Mouse (Mus musculus): ENCODE measurements around the gene Hnrnpm. TPM values are rescaled to one million over a fixed set of nuclear protein-coding genes. Genes with fewer than 3 reads are reported as not detected.
"Not testable (repeated sequence)": the region's sequence is repeated elsewhere in the genome, so short reads cannot be mapped to it uniquely, and the experiment has no call there.

The Hnrnpm gene
- polyA plus RNA-seq, 1 experiment: 107 TPM

GRCm38 (mm10) chr17:33669681-33670080 lies 17.0 kb downstream of the Hnrnpm start:
- no peak for DNase-seq (ENCODE audit: low spot score)

- DNase-seq (ENCODE audit: low spot score): no peak
Measured at GRCm38 (mm10) chr17:33666813-33667212, 19.8 kb downstream of the Hnrnpm start.

GRCm38 (mm10) chr17:33649781-33650475 lies 36.7 kb downstream of the Hnrnpm start:
- no peak for DNase-seq (ENCODE audit: low spot score)

GRCm38 (mm10) chr17:33645073-33645472 lies 41.6 kb downstream of the Hnrnpm start:
- no peak for DNase-seq (ENCODE audit: low spot score)

GRCm38 (mm10) chr17:33644068-33644467 lies 42.6 kb downstream of the Hnrnpm start:
- DNase-seq (ENCODE audit: low spot score): no peak

GRCm38 (mm10) chr17:33639743-33640142 lies 46.9 kb downstream of the Hnrnpm start:
- DNase-seq (ENCODE audit: low spot score): no peak

- DNase-seq (ENCODE audit: low spot score): no peak
Measured at GRCm38 (mm10) chr17:33637516-33638276, 49.0 kb downstream of the Hnrnpm start, which contains the start of gene Pram1. TSS of gene Pram1 (plus strand) at chr17:33638056.

- no peak for DNase-seq (ENCODE audit: low spot score)
Measured at GRCm38 (mm10) chr17:33637038-33637437, 49.6 kb downstream of the Hnrnpm start.

- DNase-seq (ENCODE audit: low spot score): no peak
Measured at GRCm38 (mm10) chr17:33631796-33632195, 54.9 kb downstream of the Hnrnpm start.

GRCm38 (mm10) chr17:33631236-33631635 lies 55.4 kb downstream of the Hnrnpm start:
- no peak for DNase-seq (ENCODE audit: low spot score)

- DNase-seq (ENCODE audit: low spot score): no peak
Measured at GRCm38 (mm10) chr17:33630171-33630895, 56.3 kb downstream of the Hnrnpm start.

- DNase-seq (ENCODE audit: low spot score): no peak
Measured at GRCm38 (mm10) chr17:33629487-33630125, 57.1 kb downstream of the Hnrnpm start.

- DNase-seq (ENCODE audit: low spot score): peak; percentile 86
Measured at GRCm38 (mm10) chr17:33628621-33629486, 57.8 kb downstream of the Hnrnpm start, which contains the start of gene Zfp414. TSS of gene Zfp414 (plus strand) at chr17:33629090.

GRCm38 (mm10) chr17:33627281-33627680 lies 59.4 kb downstream of the Hnrnpm start:
- DNase-seq (ENCODE audit: low spot score): no peak

- DNase-seq (ENCODE audit: low spot score): not testable (repeated sequence)
Measured at GRCm38 (mm10) chr17:33613726-33614125, 72.9 kb downstream of the Hnrnpm start.

- no peak for DNase-seq (ENCODE audit: low spot score)
Measured at GRCm38 (mm10) chr17:33610548-33610947, 76.1 kb downstream of the Hnrnpm start.

GRCm38 (mm10) chr17:33607273-33607672 lies 79.4 kb downstream of the Hnrnpm start:
- no peak for DNase-seq (ENCODE audit: low spot score)

- no peak for DNase-seq (ENCODE audit: low spot score)
Measured at GRCm38 (mm10) chr17:33601947-33602346, 84.7 kb downstream of the Hnrnpm start.

GRCm38 (mm10) chr17:33600831-33601230 lies 85.8 kb downstream of the Hnrnpm start:
- DNase-seq (ENCODE audit: low spot score): no peak

- DNase-seq (ENCODE audit: low spot score): no peak
Measured at GRCm38 (mm10) chr17:33599836-33600475, 86.7 kb downstream of the Hnrnpm start.
